Mouse (Mus musculus) CH12.LX (cell line): Measurements from ENCODE around the gene Fads3. TPM values are rescaled to one million over a fixed set of nuclear protein-coding genes. Genes with fewer than 3 reads are reported as not detected.
A peak's percentile ranks its signal among the peaks of the same experiment; 100 is the strongest.

ENCODE experiments used
- DNase-seq: peaks from one replicate; pipeline ENCODE4 v3.0.0-alpha.2; 2013; ENCODE audit errors: extremely low read depth
- H3K27ac ChIP-seq: 2 replicates; pipeline ENCODE4 v1.5.1; 2012; ENCODE audit warnings: low read depth, mild to moderate bottlenecking, control low read depth, moderate library complexity; ENCODE audit not compliant: insufficient read depth
- H3K27me3 ChIP-seq: replicated peaks from 2 replicates; pipeline ENCODE3; 2012; ENCODE audit warnings: inconsistent platforms
- H3K36me3 ChIP-seq, 2 experiments: replicated peaks in 1 of 2; 2 replicates each; pipeline versions ENCODE3 to v1.6.1; 2012; ENCODE audit warnings: inconsistent platforms in 1 of 2, low read length in 1 of 2, mild to moderate bottlenecking in 1 of 2, mixed read lengths in 1 of 2, moderate library complexity in 1 of 2; ENCODE audit not compliant: control insufficient read depth in 1 of 2, insufficient read depth in 1 of 2
- H3K4me1 ChIP-seq, 2 experiments: 2 replicates each; pipeline ENCODE4 v1.6.1; 2012; ENCODE audit warnings: inconsistent platforms in 1 of 2, moderate library complexity in 1 of 2; ENCODE audit not compliant: insufficient read depth in 2 of 2, control insufficient read depth in 1 of 2
- H3K4me2 ChIP-seq: 2 replicates; pipeline ENCODE4 v1.6.1; 2012; ENCODE audit warnings: low read depth, mild to moderate bottlenecking, control low read depth; ENCODE audit not compliant: poor library complexity, insufficient read depth, severe bottlenecking
- H3K4me3 ChIP-seq, 3 experiments: fragments of 150-350 bp in 1 of 3; sonication (generic) in 1 of 3; replicated peaks in 1 of 3; 2 replicates each; pipeline versions ENCODE3 to v1.5.1; 2011 to 2012; ENCODE audit warnings: low read depth in 2 of 3, low read length in 2 of 3, mild to moderate bottlenecking in 2 of 3, moderate library complexity in 2 of 3, control low read depth in 1 of 3, improper control_type of control experiment in 1 of 3, inconsistent platforms in 1 of 3, mixed read lengths in 1 of 3; ENCODE audit not compliant: poor library complexity in 1 of 3
- H3K79me2 ChIP-seq: replicated peaks from 2 replicates; pipeline ENCODE4 v1.6.1; 2012; ENCODE audit warnings: mild to moderate bottlenecking, moderate library complexity; ENCODE audit not compliant: control insufficient read depth, poor library complexity, insufficient read depth, severe bottlenecking; ENCODE audit errors: extremely low read depth
- H3K9ac ChIP-seq: 2 replicates; pipeline ENCODE4 v1.6.1; 2012; ENCODE audit warnings: low read depth, mild to moderate bottlenecking, control low read depth, moderate library complexity; ENCODE audit not compliant: insufficient read depth
- H3K9me3 ChIP-seq: replicated peaks from 2 replicates; pipeline ENCODE3; 2012; ENCODE audit warnings: low read length, inconsistent platforms, mixed read lengths
- CTCF ChIP-seq, 2 experiments: IDR thresholded peaks in 1 of 2; conservative IDR thresholded peaks in 1 of 2; 2 replicates each; pipeline ENCODE4 v1.5.1; 2011 to 2012; ENCODE audit warnings: low read depth in 2 of 2, low read length in 2 of 2, improper control_type of control experiment in 1 of 2, inconsistent platforms in 1 of 2, mild to moderate bottlenecking in 1 of 2, moderate library complexity in 1 of 2
- E2F4 ChIP-seq: IDR thresholded peaks from 2 replicates; pipeline ENCODE4 v1.6.1; 2011; ENCODE audit warnings: low read depth, low read length, improper control_type of control experiment; ENCODE audit not compliant: insufficient replicate concordance
- HCFC1 ChIP-seq: IDR thresholded peaks from 2 replicates; pipeline ENCODE4 v1.6.1; 2012; ENCODE audit warnings: low read depth, mild to moderate bottlenecking, inconsistent platforms, low read length, improper control_type of control experiment
- JUND ChIP-seq: conservative IDR thresholded peaks from 2 replicates; pipeline ENCODE4 v1.6.1; 2011; ENCODE audit warnings: low read depth, low read length, improper control_type of control experiment
- KAT2A ChIP-seq: IDR thresholded peaks from 2 replicates; pipeline ENCODE4 v1.6.1; 2012; ENCODE audit warnings: low read length, improper control_type of control experiment, inconsistent platforms; ENCODE audit not compliant: insufficient replicate concordance
- MAX ChIP-seq: IDR thresholded peaks from 2 replicates; pipeline ENCODE4 v1.6.1; 2011; ENCODE audit warnings: low read length, improper control_type of control experiment
- MYC ChIP-seq: IDR thresholded peaks from 2 replicates; pipeline ENCODE4 v1.6.1; 2011; ENCODE audit warnings: low read depth, mild to moderate bottlenecking, improper control_type of control experiment, low read length
- POLR2A ChIP-seq: IDR thresholded peaks from 2 replicates; pipeline ENCODE4 v1.6.1; 2011; ENCODE audit warnings: low read depth, mild to moderate bottlenecking, improper control_type of control experiment, low read length
- RAD21 ChIP-seq: IDR thresholded peaks from 2 replicates; pipeline ENCODE4 v1.6.1; 2011; ENCODE audit warnings: low read depth, mild to moderate bottlenecking, low read length, improper control_type of control experiment, moderate library complexity
- SMC3 ChIP-seq: IDR thresholded peaks from 2 replicates; pipeline ENCODE4 v1.6.1; 2011; ENCODE audit warnings: low read depth, low read length, improper control_type of control experiment
- TCF12 ChIP-seq: IDR thresholded peaks from 2 replicates; pipeline ENCODE4 v1.6.1; 2014; ENCODE audit warnings: low read depth, mild to moderate bottlenecking, inconsistent platforms, low read length, improper control_type of control experiment
- USF1 ChIP-seq: IDR thresholded peaks from 2 replicates; pipeline ENCODE4 v1.6.1; 2014; ENCODE audit warnings: low read depth, mild to moderate bottlenecking, inconsistent platforms, low read length, improper control_type of control experiment
- USF2 ChIP-seq: conservative IDR thresholded peaks from 2 replicates; pipeline ENCODE4 v1.6.1; 2011; ENCODE audit warnings: low read depth, low read length, improper control_type of control experiment
- ZNF384 ChIP-seq: IDR thresholded peaks from 2 replicates; pipeline ENCODE4 v1.6.1; 2012; ENCODE audit warnings: low read depth, low read length, improper control_type of control experiment, inconsistent platforms
- dilution Hi-C: fragments of 300-500 bp; cut with MboI; formaldehyde crosslinking; loops from 2 replicates; pipeline ENCODE4 v1.14.3; 2020; ENCODE audit warnings: low sequenced_read_pairs; ENCODE audit not compliant: extremely low pct_unique_long_range_greater_than_20kb, extremely low pct_ligation_motif_present
- in situ Hi-C: fragments of 300-500 bp; cut with MboI; formaldehyde crosslinking; loops from 3 replicates; pipeline ENCODE4 v1.14.3; 2019; ENCODE audit warnings: low sequenced_read_pairs, low pct_ligation_motif_present, low pct_unique_long_range_greater_than_20kb, mixed read lengths
- polyA plus RNA-seq: library from polyadenylated mRNA; unstranded; fragments of >175 nt; gene quantifications from 2 replicates; pipeline ENCODE4 v1.2.1, GENCODE M21; 2012; ENCODE audit warnings: low read depth; ENCODE audit not compliant: insufficient read length
- total RNA-seq, 2 experiments: library from RNA; depleted of rRNA; stranded (reverse); fragments of 300-350 nt in 1 of 2; fragments of >200 nt in 1 of 2; gene quantifications; 2 replicates each; pipeline ENCODE4 v1.2.3; 2012 to 2014

The Fads3 gene
- total and polyA plus RNA-seq, 3 experiments: 0.29 to 1.1 TPM; not detected in 1

- peaks cover 2% of the 10 kb centered on the region for H3K27me3 ChIP-seq
- in situ Hi-C loops: no loop called here
- dilution Hi-C loops: no loop called here
- H3K4me1 ChIP-seq: peaks cover 0 to 33% of the 10 kb centered on the region in 2 experiments; a peak in 2 of 4 replicates
- no peak overlapping the region for H3K4me3 ChIP-seq
- no peak overlapping the region for H3K27ac ChIP-seq
- no peak overlapping the region for H3K4me2 ChIP-seq
- no peaks in the 10 kb centered on the region for H3K9me3 ChIP-seq
- no peaks in the 10 kb centered on the region for H3K36me3 ChIP-seq
- no peak for DNase-seq
- H3K9ac ChIP-seq: no peak overlapping the region
- H3K79me2 ChIP-seq: no peaks in the 10 kb centered on the region
- no peak for TF ChIP-seq HCFC1
These were observed 17.6 kb downstream of the Fads3 start for GRCm38 (mm10) chr19:10058876-10059427.

DNA sequence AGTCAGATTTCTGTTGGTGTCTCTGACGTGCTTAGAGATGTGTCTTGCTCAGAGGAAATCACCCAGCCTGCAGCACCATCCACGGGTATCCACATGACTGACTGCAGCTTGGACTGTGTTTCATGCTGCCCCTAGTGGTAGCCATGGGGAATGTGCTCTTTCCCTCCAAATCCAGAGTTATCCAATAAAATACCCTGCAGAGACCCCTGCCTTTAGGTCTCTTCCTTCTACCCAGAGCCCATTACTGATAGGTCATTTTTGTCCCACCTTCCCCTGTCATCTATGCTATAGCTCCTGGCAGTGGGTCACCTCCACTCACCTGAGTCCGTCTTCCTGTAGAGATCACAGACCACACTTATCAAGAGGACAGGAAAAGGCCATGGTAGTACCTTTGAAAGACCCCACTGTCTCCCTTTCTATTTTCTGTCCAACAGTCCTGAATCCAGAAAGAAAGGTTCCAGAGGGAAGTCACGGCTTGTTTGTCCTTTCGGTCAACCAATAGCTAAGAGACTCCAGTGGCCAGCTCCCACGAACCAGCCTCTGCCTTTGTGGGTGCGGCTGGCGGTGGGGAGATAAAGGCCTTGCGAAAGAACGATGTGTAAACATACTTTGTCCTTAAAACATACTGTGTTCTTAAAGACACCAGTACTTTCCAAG is 18.7 kb downstream of the Fads3 start:
- H3K9me3 ChIP-seq: no peaks in the 10 kb centered on the region
- peak; percentile 45 for DNase-seq
- dilution Hi-C loops: no loop called here
- H3K4me2 ChIP-seq: no peak overlapping the region
- no peak for TF ChIP-seq USF2
- TF ChIP-seq CTCF (conservative IDR thresholded peaks at IDR 0.05 in 1 of 2, IDR thresholded peaks at IDR 0.05 in 1 of 2; ENCODE audit: low read depth in 2 of 2, low read length in 2 of 2): peak; percentile 71 to 85
- TF ChIP-seq MAX: peak; percentile 58; the same call in 1 of the 2 replicates
- no peak for TF ChIP-seq KAT2A
- peak; percentile 27; the same call in 1 of the 2 replicates for TF ChIP-seq SMC3
- no peak for TF ChIP-seq USF1
- TF ChIP-seq ZNF384: no peak
- no peak for TF ChIP-seq TCF12
- no peak for TF ChIP-seq JUND
- peak; percentile 44 for TF ChIP-seq RAD21
- no peak for TF ChIP-seq E2F4
- peak; percentile 46; the same call in 1 of the 2 replicates for TF ChIP-seq MYC
- TF ChIP-seq POLR2A: no peak
- TF ChIP-seq, all 38 proteins: peak for 5
- Histone ChIP-seq H3K4me3 (no peak overlapping the region), H3K9ac (no peak overlapping the region), H3K79me2 (no peaks in the 10 kb centered on the region), H3K36me3 (no peaks in the 10 kb centered on the region), H3K27ac (no peak overlapping the region), H3K4me1 (peaks cover 4 to 44% of the 10 kb centered on the region in 2 experiments), H3K27me3 (peaks cover 2% of the 10 kb centered on the region)
- in situ Hi-C loops: no loop called here
